Mouse (Mus musculus) A20 (cell line): ENCODE measurements around the gene Csad.

ENCODE experiments used
- DNase-seq: peaks from one replicate; pipeline ENCODE4 v3.0.0-alpha.2; 2011; ENCODE audit warnings: low read depth, low spot score

The Csad gene

DNA sequence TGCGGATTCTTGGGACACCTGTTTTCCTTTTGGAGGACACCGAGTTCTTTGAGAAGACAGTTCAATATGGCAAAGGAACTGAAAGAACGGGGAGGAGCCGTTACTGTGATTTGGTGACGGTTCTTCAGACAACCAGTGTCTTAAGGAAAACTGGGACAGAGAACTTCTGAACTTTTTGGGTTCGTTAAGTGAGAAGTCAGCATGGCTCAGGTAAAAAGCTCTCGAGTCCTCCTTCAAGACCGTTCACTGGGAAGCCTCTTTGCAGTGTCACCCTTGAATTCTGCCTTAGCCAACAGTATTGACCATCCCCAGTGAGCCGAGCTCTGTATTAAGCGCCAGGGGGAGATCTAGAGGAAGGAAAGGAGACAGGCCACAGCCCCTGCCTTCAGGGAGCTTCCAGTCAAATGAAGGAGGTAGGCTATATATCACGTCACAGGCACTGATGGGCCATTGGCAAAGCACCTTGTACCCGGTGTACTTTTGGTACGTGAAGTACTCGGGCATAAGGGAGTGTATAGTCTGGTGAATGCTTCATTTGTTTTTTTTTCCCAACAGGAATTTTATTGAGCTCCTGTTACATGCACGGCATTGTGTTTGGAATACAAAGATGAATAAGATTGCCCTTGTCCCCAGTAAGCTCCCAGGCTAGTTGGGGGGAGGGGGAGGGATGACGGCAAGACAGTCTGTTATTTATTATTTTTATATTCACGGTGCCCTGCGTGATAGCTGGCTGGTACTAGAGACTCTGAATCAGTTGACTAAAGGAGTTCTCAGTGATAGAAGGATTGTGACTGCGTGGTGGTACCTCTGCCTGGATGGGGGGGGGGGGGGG lies at the start of gene Csad:
TSS of gene Csad (minus strand) at position 51 of the 832 bp plus-strand sequence.
- peak; percentile 48 for DNase-seq

DNA sequence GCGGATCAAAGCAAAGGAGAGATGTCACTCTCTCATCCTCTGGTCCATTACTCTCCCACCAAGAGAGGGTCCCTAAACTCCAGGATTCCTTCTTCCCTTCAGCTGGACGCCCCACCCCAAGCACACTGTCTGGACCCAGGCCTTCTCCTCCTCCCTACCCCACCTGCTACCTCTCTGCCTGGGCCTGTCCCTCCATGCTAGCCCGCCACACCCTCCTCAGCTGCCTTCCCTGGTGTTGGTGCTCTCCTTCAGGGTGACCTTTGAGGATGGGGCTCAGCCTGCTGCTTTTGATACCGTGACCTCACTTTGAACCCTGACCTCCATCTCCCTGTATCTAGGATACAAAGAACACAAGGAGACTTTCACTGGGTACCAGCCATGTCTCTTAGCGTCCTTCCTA lies 46.0 kb upstream of the Csad start:
- no peak for DNase-seq

DNA sequence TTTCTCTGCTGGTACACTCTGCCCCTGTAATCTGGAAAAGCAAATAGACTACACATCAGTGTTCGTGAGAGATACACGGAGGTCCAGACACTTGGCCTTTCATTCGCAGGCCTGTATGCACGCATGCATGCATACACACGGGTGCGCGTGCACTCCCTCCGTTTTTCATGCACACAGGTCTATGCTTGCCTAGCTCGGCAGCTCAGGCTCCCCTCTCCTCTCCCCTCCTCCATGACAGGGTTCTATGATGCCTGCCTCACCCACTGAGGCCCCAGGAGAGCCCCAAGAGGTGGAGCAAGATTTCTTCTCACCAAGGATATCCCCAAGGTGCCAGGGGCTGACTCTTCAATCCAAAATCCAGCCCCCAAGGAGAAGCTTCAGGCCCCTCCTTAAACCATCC lies 45.4 kb upstream of the Csad start:
- DNase-seq: no peak

DNA sequence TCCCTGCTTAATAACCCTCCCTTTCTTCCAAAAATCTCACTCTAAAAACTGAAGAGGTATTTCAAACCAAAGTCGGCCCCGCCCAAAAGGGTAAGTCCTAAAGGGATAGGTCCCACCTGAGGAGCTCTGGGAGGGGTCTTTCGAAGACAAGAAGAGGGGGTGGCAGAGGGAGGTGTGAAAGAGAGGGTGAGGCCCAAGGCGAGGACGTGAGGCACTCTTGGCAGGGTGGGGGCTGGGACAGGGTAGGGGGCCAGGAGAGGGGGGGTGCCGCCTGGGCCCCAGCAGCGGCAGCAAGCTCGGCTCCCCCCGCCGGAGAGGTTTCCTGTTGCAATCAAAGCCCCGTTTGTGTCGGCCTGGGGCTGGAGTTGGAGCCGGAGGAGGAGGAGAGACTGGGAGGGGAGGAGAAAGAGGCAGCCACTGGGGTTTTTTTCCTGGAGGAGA lies 44.7 kb upstream of the Csad start:
- no peak for DNase-seq

DNA sequence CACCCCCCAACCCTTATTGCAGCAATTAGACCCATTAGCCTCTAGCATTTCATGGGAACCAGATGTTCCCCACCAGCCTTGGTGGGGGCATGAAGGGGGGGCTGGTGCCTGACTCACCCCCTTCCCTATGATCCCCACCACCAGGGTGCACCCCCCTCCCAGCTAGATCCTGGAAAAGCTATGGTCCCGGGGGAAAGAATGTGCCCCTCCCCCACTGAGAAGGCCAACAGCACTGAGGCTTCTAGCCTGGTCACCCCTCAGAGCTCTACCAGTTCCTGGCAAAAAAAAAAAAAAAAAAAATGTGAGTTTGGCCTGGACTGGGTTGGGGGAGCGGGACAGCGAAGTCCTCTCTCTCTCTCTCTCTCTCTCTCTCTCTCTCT lies 44.3 kb upstream of the Csad start:
- no peak for DNase-seq

DNA sequence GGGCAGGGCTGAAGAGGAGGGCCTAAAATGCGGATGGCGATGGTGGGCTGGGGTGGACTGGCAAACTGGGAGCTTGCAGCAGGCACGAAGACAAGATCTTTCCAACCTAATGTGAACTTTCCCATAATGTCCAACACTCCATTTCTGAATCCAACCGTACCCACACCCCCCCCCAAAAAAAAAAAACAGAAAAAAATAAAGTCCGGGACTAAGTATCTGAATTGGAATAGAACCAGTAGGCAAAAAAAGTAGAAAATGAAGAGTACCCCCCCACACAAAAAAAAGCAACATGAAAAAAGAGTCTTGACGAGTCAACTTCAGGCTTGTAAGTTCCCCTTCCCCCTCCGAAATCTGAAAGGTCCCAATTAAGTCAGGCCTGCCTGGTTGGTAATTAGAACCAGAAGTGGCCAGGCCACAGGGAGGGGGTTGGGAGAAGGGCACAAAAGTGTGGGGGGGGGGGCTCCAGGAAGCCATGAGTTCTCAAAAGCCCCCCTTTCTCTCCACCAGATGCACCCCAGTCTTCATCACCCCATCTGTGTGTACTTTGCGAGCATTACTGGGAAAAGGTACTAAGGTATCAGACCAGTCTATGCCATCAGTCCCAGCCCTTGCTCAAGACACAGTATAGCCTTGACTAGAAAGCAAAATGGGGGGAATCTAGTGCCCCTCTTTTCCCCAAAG lies 43.7 kb upstream of the Csad start:
- no peak for DNase-seq

DNA sequence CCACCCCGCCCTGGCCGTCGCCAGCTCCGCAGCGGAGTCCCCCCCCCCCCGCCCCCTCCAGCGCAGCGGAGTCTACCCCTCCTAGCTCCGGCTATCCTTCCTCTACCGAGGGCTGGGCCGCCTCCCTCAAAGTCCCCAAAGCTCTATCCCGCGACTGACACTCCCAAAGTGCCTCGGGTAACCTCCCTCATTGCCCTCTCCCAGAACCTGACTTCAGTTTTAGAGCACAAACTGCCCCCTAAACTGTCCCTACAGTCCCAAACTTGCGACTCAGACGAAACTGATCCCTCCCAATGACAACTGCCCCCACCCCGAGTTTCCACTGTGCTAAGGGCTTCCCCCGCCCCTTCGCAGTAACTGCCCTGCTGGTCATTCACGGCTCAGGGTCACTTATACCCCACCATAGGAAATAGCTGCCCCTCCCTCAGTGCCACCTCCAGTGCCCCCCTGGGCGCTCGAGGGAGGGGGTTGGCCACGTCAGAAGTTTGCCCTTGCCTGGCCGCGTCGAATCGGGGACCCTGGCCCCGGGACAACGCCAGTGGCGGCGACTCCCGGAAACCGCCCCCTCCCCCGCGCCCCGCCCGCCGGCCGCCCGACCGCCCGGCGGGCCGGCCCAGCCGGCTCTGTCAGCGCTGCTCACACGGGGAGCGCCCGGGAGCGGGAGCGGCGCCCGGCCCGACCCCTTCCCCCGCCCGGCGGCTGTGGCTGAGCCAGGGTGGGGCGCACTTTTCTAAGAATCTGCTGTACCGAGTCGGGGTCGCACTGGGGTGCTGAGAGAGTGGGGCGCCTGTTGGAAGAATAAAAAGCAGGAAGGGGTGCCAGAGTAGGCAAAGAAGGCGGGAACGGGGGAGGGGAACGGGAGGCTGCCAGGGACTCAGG lies 43.0 kb upstream of the Csad start:
- peak; percentile 43 for DNase-seq

DNA sequence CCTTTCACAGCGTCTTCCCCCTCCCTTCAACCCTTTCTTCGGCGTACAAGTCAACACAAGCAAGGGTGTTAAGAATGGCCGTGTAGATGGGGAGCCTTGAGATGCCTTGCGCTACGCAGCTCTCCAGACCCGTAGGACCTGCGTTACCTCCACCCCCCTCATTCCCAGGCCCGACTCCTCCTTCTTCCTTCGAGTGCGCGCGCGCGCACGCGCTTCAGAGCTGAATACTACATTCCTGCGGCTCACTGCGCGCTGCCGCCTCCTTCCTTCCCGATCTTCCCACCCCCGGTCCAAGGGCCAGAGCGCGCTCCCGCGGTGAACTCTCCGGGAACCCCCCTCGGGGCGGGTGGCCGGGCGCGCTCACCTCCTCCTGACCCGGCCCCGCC lies 42.3 kb upstream of the Csad start:
- peak; percentile 78 for DNase-seq

DNA sequence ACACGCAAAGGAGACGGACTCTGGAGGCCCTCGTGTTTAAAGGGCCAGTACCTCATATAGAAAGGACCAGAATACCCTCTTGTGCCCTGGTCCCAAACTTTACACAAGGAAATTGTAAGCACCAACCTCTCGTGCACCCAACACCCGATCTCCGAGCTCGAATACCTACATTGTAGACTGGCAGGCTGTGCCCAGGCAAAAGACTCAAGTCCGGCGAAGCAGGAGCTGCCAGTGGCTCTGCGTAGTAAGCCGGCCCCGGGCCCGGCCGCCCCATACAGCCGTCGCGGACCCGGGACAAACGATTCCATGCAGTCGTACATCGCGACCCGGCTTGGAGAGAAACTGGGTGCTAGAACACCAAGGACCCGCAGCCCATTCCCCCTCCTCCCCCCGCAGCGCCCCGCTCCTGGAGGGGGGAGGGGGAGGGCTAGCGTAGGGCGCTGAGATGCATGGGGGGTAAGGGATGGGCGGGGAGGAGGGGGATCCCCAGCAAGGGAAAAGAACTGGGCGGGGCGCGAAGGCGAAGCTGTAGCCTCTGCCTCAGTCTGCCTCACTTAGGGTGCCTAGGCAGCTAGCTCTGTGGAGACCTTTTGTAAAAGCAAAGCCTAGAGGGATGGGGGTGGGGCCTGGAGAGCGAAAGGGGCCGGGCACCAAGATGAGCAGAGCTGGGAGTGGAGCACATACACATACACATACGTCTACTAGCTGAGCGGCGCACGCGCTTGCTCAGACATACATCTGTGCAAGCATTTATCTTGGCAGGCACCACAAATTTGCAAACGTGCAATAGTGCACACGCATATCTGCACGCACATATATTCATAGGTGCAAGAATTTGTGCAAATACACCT lies 41.6 kb upstream of the Csad start:
- peak; percentile 50 for DNase-seq

DNA sequence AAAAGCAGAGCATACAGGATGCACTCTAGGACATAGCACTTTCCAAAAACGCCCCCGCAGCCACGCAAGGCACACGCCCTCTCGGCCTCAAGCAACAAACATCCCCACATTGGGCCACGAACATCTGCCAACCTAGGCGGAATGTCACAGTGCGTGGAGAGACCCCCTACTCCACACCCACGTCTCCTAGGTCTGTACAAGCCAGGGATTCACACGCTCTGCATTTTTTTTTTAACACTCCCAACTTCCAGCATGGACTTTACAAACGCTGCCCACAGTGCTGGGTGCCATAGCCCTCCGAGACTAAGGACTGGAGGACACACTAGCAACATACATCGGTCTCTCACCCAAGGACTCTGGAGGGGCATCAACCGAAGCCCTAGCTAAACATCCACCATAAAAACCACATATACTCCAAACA lies 40.9 kb upstream of the Csad start:
- DNase-seq: no peak

DNA sequence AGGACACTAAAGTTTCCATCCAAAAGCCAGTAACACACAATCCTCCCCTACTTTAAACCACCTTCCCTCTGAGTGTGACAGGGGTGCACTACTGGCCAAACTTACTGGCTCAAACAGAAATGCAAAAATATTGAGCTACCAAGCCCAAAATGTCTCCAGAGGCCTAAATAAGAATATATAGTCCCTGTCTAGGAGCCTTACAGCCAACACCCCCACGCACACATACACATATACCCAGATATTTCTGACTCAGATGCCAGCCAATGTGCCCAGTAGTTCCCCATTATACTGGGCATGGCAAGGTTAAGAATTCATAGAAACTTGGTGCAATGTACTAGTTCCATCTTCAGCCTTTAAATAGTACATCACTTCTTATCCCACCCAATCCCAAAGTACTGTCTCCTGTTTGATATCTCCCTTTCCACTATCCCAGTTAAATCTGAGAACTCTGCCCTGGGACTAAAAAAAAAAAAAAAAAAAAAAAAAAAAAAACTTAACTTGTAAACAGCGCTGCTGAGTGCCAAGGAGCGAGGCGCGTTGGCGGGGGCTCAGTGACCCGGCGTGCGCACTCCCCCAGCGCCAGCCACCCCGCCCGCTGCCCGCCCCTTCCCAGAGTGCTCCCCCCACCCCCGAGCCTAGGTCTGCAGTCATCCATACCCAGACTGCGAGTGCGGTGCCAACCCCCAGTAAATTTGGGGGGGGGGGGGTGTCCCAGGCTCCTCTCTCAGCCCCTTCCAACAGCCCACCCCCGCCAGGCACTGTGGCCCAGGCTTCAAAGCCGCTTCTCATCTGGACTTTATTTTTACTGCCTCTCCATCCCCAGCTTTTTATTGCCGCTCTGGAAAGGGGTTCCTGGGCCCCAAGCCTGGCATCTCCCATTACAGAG lies 40.0 kb upstream of the Csad start:
- no peak for DNase-seq

DNA sequence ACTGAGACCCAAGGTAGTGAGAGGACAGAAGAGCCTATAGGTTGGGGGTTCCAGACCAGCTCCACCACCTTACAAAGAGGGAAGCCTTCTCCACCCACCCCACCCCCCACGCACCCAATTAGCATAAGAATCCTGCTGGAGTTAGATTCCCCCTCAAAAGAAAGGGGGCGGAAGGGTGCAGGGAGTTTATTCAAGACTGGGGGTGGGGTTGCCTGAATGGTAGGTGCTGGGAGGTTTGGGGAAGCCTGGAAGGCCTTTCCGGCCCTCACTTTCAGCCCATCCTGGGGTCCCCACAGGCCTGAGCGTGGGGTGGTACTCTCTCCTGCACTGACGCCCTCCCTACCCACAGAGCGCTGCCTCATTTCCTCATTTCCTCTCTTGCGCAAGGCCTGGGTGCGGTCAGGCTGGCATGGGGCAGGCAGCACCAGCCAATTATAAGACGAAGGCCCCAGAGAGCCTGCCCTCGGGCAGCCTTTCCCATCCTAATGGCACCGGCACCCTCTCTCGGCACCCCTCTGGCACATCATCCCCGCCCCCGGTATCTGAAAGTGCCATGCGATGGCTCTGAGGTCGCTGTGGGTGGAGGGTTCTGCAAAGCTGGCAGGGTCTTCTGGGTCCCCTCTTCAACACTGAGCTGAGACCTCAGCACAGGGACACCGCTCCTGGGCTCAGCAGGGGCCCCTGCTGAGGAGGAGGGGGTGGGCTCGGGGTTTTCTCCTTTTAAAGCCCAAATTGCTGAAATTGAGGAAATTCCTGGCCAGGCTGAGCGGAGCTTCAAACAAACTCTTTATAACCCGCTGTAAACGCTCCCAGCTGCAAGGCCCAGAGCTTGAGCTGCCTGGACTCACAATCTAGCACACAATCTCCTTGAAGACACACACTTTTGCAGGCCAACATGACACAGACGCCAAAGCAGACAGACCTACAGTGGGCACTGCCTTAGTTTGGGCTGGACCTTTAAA lies 39.0 kb upstream of the Csad start:
- no peak for DNase-seq

DNA sequence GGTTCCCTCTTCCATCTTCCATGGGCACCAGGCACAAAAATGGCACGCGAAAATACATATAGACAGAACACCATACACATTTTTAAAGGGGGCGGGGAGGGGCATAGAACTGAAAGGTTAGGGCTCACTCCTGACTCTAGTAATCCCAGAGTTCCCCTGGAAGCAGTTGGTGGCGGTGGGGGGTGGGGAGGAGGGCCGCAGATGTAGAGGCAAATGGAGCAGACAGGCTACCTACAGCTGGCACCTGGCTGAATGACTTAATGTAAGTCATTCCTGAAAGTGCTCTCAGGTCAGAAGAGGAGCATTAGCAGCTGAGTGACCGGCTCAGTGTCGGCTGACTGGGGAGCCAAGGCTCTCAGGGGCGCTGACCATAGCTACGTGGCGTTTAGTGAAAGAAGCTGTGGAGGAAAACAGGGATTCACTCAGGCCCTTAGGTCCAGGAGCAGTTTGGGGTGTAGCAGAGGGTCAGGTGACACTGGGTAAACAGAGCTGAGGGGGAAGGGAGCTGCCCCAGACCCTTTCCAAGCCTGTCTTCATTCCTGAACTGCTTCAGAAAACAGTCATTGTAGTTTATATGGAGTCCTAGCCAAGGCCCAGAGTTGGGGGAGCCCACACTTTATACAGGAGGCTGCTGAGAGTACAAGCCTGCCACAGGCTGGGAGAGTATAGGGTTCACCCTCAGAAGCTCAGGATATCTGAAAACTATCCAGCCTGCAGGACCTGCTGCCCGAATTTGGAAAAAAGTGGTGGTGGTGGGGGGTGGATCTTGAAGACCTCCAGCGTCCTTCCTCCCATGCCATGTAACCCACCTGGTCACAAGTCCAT lies 38.1 kb upstream of the Csad start:
- DNase-seq: no peak

DNA sequence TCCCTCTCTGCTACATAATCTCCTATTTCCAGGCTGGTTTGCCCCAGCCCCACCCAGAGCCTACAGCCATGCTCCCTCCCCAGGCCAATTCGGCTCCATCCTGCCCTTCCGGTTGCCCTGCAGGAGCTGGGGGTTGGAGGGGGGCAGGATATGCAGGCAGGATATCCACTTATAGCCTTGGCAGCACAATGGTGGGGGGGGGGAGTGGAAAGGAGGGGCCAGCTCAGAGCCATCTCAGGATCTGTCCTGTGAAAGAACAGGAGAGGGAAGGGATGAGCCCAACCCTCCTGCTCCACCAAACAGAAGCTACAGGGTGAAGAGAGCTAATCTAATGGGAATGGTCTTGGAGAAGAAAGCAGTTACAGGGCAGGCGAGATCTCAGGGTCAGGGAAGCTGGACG lies 36.1 kb upstream of the Csad start:
- no peak for DNase-seq

DNA sequence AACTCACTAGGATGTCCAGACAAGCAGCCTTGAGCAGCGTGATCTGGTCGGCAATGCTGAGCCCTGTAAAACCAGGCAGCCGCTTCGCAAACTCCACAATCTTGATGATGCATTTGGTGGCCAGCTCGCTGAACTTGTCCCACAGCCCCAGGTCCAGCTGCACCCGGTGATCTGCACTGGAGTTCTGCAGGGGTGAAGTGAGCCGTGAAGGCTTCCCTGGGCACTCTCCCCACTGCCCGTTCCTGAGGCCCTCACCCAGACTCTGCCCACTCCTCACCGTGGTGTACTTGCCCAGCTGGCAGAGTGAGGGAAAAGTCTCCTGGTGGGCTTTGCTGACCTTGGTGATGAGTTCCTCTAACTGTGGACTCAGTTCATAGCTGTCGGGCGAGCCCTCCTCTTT lies 35.3 kb upstream of the Csad start:
- no peak for DNase-seq

DNA sequence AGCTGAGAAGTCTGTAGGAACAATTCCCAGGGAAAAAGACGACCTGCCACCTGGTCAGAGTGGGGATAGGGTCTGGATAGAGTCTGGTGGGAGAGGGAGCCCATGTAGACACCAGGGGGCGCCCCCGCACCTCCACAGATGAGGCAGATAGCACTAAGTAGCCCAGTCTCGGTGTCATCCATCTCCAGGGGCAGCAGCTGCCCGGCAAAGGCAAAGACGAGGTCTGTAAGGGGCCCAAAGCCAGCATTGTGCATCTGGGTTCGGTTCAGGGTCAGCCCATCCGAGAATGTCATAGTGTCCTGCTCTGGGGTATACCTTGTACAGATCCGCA lies 34.7 kb upstream of the Csad start:
- DNase-seq: peak; percentile 74

DNA sequence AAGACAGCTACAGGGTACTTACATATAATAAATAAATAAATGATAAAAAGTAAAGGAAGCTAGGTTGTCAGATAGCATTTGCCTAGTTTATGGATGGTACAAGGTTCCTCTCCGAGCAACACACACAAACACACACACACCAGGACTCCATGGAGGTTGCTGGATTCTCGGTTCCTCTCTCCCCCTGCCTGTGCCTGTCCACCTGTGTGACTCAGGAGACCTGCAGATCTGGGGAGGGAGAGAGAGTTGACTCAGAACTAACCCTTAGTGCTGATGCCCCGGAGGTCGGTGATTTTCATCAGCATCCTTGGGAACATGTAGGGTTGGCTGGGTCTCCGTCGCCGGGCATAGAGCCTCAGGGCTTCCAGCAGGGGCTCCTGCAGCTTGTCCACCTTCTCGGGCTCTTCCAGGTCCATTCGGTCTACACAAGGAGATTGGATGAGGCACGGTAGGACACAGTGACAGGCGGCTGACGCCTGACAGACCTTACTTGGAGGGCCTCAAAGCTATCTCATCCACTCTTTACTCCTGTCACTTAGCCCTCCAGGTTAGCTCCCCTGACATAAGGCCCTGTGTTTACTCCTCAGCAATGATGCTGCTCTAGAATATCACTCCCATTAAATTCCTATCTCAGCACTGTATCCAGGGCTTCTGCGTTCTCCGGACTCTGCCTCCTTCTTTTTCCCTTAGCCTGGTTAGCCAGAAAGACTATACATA lies 34.2 kb upstream of the Csad start:
- no peak for DNase-seq
